Mouse (Mus musculus) cerebellum, postnatal 14 days (tissue): ENCODE measurements around the gene Dedd.

Source experiments
- DNase-seq, 2 experiments: peaks; one replicate each; pipeline ENCODE4 v3.0.0; 2021; ENCODE audit warnings: mixed read lengths in 2 of 2

The Dedd gene

GRCm38 (mm10) chr1:171361106-171362103 is 32.5 kb downstream of the Dedd start:
- DNase-seq: peak; percentile 86 to 88

GRCm38 (mm10) chr1:171365934-171366333 is 37.0 kb downstream of the Dedd start:
- DNase-seq: no peak

GRCm38 (mm10) chr1:171369845-171370556 is 41.1 kb downstream of the Dedd start, which contains the start of gene Nectin4:
TSS of gene Nectin4 (plus strand) at chr1:171370099.
- DNase-seq: no peak

- no peak for DNase-seq
Measured at GRCm38 (mm10) chr1:171372880-171373279, 43.9 kb downstream of the Dedd start.

GRCm38 (mm10) chr1:171373946-171374345 is 45.0 kb downstream of the Dedd start:
- no peak for DNase-seq

- no peak for DNase-seq
Measured at GRCm38 (mm10) chr1:171375646-171376097, 46.7 kb downstream of the Dedd start.

GRCm38 (mm10) chr1:171378298-171378697 is 49.4 kb downstream of the Dedd start:
- peak; percentile 54 for DNase-seq

- DNase-seq: peak; percentile 74 to 85
Measured at GRCm38 (mm10) chr1:171379935-171380599, 51.1 kb downstream of the Dedd start.

- no peak for DNase-seq
Measured at GRCm38 (mm10) chr1:171382096-171382620, 53.2 kb downstream of the Dedd start.

GRCm38 (mm10) chr1:171384361-171384760 is 55.4 kb downstream of the Dedd start:
- no peak for DNase-seq

- DNase-seq: no peak
Measured at GRCm38 (mm10) chr1:171385171-171385570, 56.2 kb downstream of the Dedd start.

- DNase-seq: peak; percentile 28 to 69
Measured at GRCm38 (mm10) chr1:171387099-171387498, 58.2 kb downstream of the Dedd start.

- no peak for DNase-seq
Measured at GRCm38 (mm10) chr1:171388376-171389102, 59.6 kb downstream of the Dedd start, which contains the start of gene Arhgap30. TSS of gene Arhgap30 (plus strand) at chr1:171388954.

- no peak for DNase-seq
Measured at GRCm38 (mm10) chr1:171390101-171390500, 61.2 kb downstream of the Dedd start.
